Mouse (Mus musculus) gonadal fat pad, adult 2 months (tissue): ENCODE results near the gene Rdm1. TPM values are rescaled to one million over a fixed set of nuclear protein-coding genes. Genes with fewer than 3 reads are reported as not detected.
"Not testable (repeated sequence)": the region's sequence is repeated elsewhere in the genome, so short reads cannot be mapped to it uniquely, and the experiment has no call there.

Experiments
- DNase-seq: peaks from one replicate; pipeline ENCODE4 v3.0.0-alpha.2; 2012; ENCODE audit warnings: low read depth
- polyA plus RNA-seq: library from polyadenylated mRNA; depleted of rRNA; stranded (reverse); fragments of >200 nt; gene quantifications from 2 replicates; pipeline ENCODE4 v1.2.3, GENCODE M21; 2012; rRNA removed

Rdm1 gene
- polyA plus RNA-seq = 23.7 and 25.3 TPM in 2 replicates

DNA sequence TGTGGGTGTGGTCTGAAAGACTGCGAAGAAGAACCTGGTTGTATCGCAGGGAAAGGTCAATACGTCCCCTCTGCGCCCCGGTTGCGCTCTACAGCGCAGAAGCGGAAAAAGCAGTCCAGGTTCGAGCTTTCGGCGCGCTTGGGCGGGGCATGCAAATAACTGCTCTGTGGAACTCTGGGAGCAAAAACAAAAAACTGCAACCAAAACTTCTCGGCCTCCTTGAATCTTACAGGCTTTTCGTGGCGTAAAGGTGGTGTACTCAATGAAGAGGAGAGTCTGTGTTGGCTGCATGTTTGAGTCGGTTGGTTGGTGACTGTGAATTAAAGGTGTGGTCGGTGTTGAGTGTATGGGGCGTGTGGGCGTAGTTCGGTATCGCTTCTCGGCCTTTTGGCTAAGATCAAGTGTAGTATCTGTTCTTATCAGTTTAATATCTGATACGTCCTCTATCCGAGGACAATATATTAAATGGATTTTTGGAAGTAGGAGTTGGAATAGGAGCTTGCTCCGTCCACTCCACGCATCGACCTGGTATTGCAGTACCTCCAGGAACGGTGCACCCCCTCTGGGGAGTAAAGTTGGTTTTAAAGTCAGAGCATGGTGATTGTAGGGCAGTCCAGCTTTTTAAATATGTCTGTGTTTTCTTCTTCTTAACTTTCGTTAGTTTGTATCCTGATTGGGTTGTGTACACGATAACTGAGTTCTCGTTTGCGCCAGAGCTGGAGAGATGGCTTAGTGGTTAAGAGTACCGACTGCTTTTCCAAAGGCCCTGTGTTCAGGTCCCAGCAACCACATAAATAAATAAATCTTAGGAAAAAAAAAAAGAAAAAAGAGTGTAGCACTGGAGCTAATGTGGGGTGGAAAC lies at the start of gene Rdm1:
Gene Rdm1, plus strand, starts transcription at position 201 of the 862 bp plus-strand sequence.
- DNase-seq = peak; percentile 77

- no peak for DNase-seq
These were observed 45.8 kb upstream of the Rdm1 start for GRCm38 (mm10) chr11:101581081-101581764.

- no peak for DNase-seq
These were observed 44.6 kb upstream of the Rdm1 start, which contains the start of gene Tmem106a for GRCm38 (mm10) chr11:101582054-101583035. Gene Tmem106a (plus strand): TSS chr11:101582242.

DNA sequence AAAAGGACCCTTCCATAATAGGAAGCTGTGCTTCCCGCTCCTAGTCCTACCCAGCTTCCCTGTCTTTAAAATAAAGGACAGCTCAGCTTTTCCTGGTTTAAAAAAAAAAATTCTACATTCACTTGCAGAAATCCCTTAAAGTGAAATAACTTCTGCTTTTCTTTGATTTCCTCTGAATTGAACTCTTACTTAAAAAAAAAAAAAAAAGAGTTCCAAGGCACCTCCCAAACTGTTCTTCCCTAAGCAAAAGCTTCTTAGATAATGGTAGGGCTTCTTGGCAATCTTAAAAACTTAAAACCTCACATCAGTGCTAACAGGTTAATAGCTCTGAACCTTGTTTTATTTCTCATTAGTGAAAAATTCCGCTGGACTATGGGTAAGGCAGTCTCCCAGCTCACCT lies 43.8 kb upstream of the Rdm1 start:
- DNase-seq = no peak

- DNase-seq = not testable (repeated sequence)
These were observed 42.0 kb upstream of the Rdm1 start for GRCm38 (mm10) chr11:101585031-101585430.

GRCm38 (mm10) chr11:101585805-101586204 lies 41.2 kb upstream of the Rdm1 start:
- no peak for DNase-seq

- DNase-seq = peak; percentile 40
These were observed 39.3 kb upstream of the Rdm1 start for GRCm38 (mm10) chr11:101587676-101588075.

- no peak for DNase-seq
These were observed 38.1 kb upstream of the Rdm1 start for GRCm38 (mm10) chr11:101588868-101589267.

DNA sequence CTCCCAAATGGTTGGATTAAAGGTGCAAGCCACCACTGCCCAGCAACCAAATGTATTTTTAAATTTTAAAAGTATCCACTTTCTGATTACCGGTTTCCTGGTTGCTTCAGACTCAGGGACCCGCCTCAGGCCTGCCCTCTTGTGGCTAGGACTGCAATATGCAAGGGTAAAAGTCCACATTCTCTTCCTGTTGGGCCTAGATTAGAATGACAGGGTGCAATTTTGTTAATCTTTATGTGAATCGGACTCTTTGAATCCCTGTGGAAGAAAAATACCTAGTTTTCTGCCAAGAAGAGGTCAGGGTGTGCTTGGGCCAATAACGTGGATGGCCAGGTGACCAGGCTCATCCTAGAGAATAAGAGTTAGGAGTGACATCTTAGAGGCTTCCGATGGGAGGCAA lies 37.6 kb upstream of the Rdm1 start:
- no peak for DNase-seq

DNA sequence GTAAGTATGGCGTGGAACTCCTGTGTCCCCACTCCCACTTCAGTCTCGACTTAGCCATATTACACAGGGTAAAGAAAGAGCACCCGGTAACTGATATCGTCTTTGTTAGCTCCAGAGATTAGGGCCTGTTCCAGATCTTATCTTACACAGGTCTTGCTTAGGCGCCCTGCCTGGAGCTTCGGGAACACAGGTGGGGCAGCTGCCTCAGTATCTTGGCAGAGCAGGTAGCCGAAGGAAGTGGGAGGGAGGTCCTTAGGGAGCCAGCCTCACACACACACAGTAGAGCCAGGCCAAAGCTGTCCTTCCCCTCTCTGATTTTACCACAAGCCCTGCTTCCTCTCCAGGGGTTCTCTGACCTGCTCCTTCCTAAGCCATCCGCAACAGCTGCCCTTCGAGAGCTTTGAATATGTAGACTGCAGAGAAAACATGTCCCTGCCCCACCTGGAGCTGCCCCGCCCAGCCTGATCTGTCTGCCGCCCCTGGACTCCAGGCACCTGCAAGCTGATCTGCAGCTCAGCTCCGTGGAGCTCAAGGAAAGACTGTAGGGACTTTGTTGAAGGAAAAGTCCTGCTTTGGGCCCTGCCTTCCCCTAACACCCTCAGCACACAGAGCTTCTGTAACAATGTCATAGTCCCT lies 36.9 kb upstream of the Rdm1 start:
- no peak for DNase-seq

DNA sequence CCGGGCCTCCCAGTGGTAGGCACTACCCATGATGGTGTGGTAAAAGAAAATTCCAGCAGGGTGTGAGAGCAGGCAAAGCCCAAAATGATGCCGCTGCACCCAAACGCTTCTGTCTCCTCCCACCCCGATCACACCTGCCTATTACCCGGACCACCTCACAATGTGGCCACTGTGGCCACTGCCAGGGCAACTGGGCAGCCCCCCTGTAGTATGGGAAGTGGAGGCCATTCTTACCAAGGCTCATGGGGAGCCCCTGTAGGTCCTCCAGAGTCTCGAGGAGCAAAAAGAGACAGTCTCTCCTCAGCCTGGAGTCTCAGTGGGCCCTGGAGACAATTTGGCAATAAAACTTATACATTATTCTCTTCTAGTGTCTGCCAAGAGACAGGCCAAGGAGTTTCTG lies 27.8 kb upstream of the Rdm1 start, which contains the start of gene Gm11634:
Gene Gm11634, minus strand, starts transcription at position 101 of the 400 bp plus-strand sequence.
- no peak for DNase-seq

- no peak for DNase-seq
These were observed 24.5 kb upstream of the Rdm1 start for GRCm38 (mm10) chr11:101602491-101602890.

- no peak for DNase-seq
These were observed 22.9 kb upstream of the Rdm1 start for GRCm38 (mm10) chr11:101604116-101604515.

GRCm38 (mm10) chr11:101604531-101605453 lies 22.2 kb upstream of the Rdm1 start:
- not testable (repeated sequence) for DNase-seq

DNA sequence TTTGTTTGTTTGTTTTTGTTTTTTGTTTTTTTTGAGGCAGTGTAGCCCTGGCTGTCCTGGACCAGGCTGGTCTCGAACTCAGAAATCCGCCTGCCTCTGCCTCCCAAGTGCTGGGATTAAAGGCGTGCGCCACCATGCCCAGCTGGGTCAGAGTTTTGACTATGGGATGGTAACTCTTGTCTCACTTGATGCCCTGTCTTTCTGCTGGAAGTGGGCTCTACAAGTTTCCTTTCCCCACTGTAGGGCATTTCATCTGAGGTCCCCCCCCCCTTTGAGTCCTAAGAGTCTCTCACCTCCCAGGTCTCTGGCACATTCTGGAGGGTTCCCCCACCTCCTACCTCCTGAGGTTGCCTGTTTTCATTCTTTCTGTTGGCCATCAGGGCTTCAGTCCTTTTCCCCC lies 19.9 kb upstream of the Rdm1 start:
- DNase-seq = not testable (repeated sequence)

- no peak for DNase-seq
These were observed 16.6 kb upstream of the Rdm1 start for GRCm38 (mm10) chr11:101610445-101610844.

DNA sequence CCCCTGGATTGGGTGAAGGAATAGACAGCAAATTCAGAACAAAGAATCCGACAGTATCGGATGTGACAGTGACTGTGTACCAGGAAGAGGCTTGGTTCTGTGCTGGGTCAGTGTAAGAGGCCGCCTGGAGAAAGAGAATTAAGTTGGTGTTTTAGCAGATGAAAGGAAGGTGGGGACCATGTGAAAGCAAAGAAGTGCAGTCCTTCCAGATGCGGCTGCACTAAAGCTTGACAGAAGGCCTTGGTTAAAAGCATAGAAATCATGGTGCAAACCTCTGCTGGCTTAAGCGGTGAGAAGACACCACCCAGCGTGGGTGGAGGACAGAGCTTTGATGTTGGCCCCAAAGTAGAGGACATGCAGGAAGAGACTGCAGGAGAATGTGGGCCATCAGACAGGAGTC lies 13.4 kb upstream of the Rdm1 start:
- DNase-seq = no peak

- DNase-seq = no peak
These were observed 12.9 kb upstream of the Rdm1 start for GRCm38 (mm10) chr11:101614116-101614515.

DNA sequence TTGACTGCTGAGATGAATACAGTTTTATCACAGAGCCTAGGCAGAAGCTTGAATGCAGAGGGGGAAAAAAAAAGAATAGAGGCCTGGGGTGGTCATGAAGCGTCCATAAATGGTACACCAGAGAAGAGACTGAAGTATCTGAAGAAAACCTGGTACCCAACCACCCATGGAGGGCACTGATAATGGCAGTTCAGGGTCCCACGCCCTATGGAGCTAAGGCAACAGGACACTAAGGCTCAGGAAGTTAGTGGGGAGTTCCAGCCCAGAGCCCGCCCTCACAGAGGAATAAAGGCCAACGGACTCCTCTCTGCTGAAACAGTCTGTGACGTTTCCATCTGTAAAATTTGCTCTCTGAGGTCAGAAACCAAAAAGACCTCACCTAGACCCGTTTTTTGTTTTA lies 11.6 kb upstream of the Rdm1 start:
- DNase-seq = no peak

GRCm38 (mm10) chr11:101616104-101616503 lies 10.9 kb upstream of the Rdm1 start:
- no peak for DNase-seq
